Mouse (Mus musculus) G1E (cell line): Measurements from ENCODE around the gene Lpo. TPM values are rescaled to one million over a fixed set of nuclear protein-coding genes. Genes with fewer than 3 reads are reported as not detected.

ENCODE experiments used
- ATAC-seq: 2 replicates; pipeline ENCODE4 v1.8.0; 2016; ENCODE audit warnings: mild to moderate bottlenecking; ENCODE audit not compliant: insufficient number of reproducible peaks, poor library complexity, low FRiP score, severe bottlenecking; ENCODE audit errors: extremely low read depth
- DNase-seq: peaks from one replicate; pipeline ENCODE4 v3.0.0; 2012; ENCODE audit warnings: low spot score
- H3K27me3 ChIP-seq: 2 replicates; pipeline ENCODE4 v1.6.1; 2012; ENCODE audit warnings: mild to moderate bottlenecking, low read length, inconsistent platforms; ENCODE audit not compliant: insufficient read depth
- H3K36me3 ChIP-seq: replicated peaks from 2 replicates; pipeline ENCODE3; 2012; ENCODE audit warnings: mild to moderate bottlenecking, inconsistent platforms
- H3K4me1 ChIP-seq: 2 replicates; pipeline ENCODE4 v1.6.1; 2012; ENCODE audit warnings: low read depth, low read length, inconsistent platforms, mixed read lengths; ENCODE audit not compliant: insufficient read depth
- H3K4me3 ChIP-seq: 2 replicates; pipeline ENCODE4 v1.5.1; 2012; ENCODE audit warnings: low read depth, mild to moderate bottlenecking, inconsistent platforms, low read length, moderate library complexity, mixed read lengths
- H3K9me3 ChIP-seq: replicated peaks from 2 replicates; pipeline ENCODE4 v1.6.1; 2012; ENCODE audit warnings: inconsistent platforms
- GATA2 ChIP-seq: IDR thresholded peaks from 2 replicates; pipeline ENCODE4 v1.6.1; 2012; ENCODE audit warnings: low read depth, low read length, inconsistent platforms, borderline replicate concordance
- POLR2AphosphoS5 ChIP-seq: IDR thresholded peaks from 2 replicates; pipeline ENCODE4 v1.6.1; 2012; ENCODE audit warnings: low read depth, low read length, inconsistent platforms; ENCODE audit not compliant: insufficient replicate concordance
- TAL1 ChIP-seq: conservative IDR thresholded peaks from 2 replicates; pipeline ENCODE4 v1.6.1; 2012; ENCODE audit warnings: low read depth, low read length, inconsistent platforms, mixed read lengths
- polyA plus RNA-seq: library from polyadenylated mRNA; stranded (reverse); fragments of >175 nt; gene quantifications from 2 replicates; pipeline ENCODE4 v1.2.3, GENCODE M21; 2012
- total RNA-seq, 2 experiments: library from RNA; stranded (forward) in 1 of 2; stranded (reverse) in 1 of 2; fragments of 200-1000 nt in 1 of 2; fragments of >200 nt in 1 of 2; fragmentation: Nextera tagmentation in 1 of 2; gene quantifications; 2 replicates each; pipeline ENCODE4 v1.2.3; 2014 to 2017

Gene Lpo
- total and polyA plus RNA-seq, 3 experiments = not detected

GRCm38 (mm10) chr11:87758161-87758911 is 69.8 kb downstream of the Lpo start:
- H3K4me1 ChIP-seq = peaks cover 39% of the 10 kb centered on the region
- peaks cover 19% of the 10 kb centered on the region for H3K36me3 ChIP-seq
- DNase-seq (no peak), ATAC-seq (0 out of 2 replicates have a peak, but pooled peaks have one; percentile 0)
- peaks cover 23% of the 10 kb centered on the region for H3K27me3 ChIP-seq
- TF ChIP-seq TAL1 (no peak), POLR2AphosphoS5 (peak; percentile 98)
- H3K9me3 ChIP-seq = peaks cover under 1% of the 10 kb centered on the region
- peak overlapping the region; percentile 96 for H3K4me3 ChIP-seq

GRCm38 (mm10) chr11:87757001-87757954 is 70.8 kb downstream of the Lpo start:
- ATAC-seq (no peak), DNase-seq (no peak)
- peaks cover 47% of the 10 kb centered on the region for H3K4me1 ChIP-seq
- TF ChIP-seq POLR2AphosphoS5 (peak; percentile 77; the same call in 1 of the 2 replicates), GATA2 (no peak)
- no peaks in the 10 kb centered on the region for H3K9me3 ChIP-seq
- H3K4me3 ChIP-seq = peak overlapping the region; percentile 96
- peaks cover 19% of the 10 kb centered on the region for H3K36me3 ChIP-seq
- peaks cover 13% of the 10 kb centered on the region for H3K27me3 ChIP-seq

Other genes starting within 250 kb of the Lpo start
- 14.3 and 15.2 TPM in 2 replicates for gene Mtmr4, start 236.1 kb downstream of the Lpo start, total RNA-seq (2014; fragmentation: Nextera tagmentation)
- gene Mtmr4, start 236.1 kb downstream of the Lpo start, total RNA-seq (2017) = 18.2 and 20.2 TPM in 2 replicates
- gene Mtmr4, start 236.1 kb downstream of the Lpo start, polyA plus RNA-seq = 5.5 and 7.3 TPM in 2 replicates
- 0.45 TPM in 1 of 2 replicates, not detected in the other for gene Hsf5, start 211.1 kb downstream of the Lpo start, total RNA-seq (2014; fragmentation: Nextera tagmentation)
- 0.05 and 0.06 TPM in 2 replicates for gene Hsf5, start 211.1 kb downstream of the Lpo start, total RNA-seq (2017)
- gene Hsf5, start 211.1 kb downstream of the Lpo start, polyA plus RNA-seq = not detected in 2 replicates
- gene Rnf43, start 165.6 kb downstream of the Lpo start, total RNA-seq (2014; fragmentation: Nextera tagmentation) = 28.4 and 31.1 TPM in 2 replicates
- 13.9 and 14.8 TPM in 2 replicates for gene Rnf43, start 165.6 kb downstream of the Lpo start, total RNA-seq (2017)
- 5.4 and 8.7 TPM in 2 replicates for gene Rnf43, start 165.6 kb downstream of the Lpo start, polyA plus RNA-seq
- gene Supt4a, start 90.7 kb downstream of the Lpo start, total RNA-seq (2014; fragmentation: Nextera tagmentation) = 64.1 and 95.8 TPM in 2 replicates
- 155 and 172 TPM in 2 replicates for gene Supt4a, start 90.7 kb downstream of the Lpo start, total RNA-seq (2017)
- gene Supt4a, start 90.7 kb downstream of the Lpo start, polyA plus RNA-seq = 14.7 and 15.4 TPM in 2 replicates
- 3.9 and 9.9 TPM in 2 replicates for gene Tspoap1, start 67.7 kb downstream of the Lpo start, total RNA-seq (2014; fragmentation: Nextera tagmentation)
- 17.4 and 21.2 TPM in 2 replicates for gene Tspoap1, start 67.7 kb downstream of the Lpo start, total RNA-seq (2017)
- 10.2 and 10.4 TPM in 2 replicates for gene Tspoap1, start 67.7 kb downstream of the Lpo start, polyA plus RNA-seq
- gene Mpo, start 34.7 kb downstream of the Lpo start, total RNA-seq (2014; fragmentation: Nextera tagmentation) = not detected in 2 replicates
- gene Mpo, start 34.7 kb downstream of the Lpo start, total RNA-seq (2017) = 0.05 and 0.70 TPM in 2 replicates
- 1.6 and 1.7 TPM in 2 replicates for gene Mpo, start 34.7 kb downstream of the Lpo start, polyA plus RNA-seq
- gene Mks1, start 24.9 kb upstream of the Lpo start, total RNA-seq (2014; fragmentation: Nextera tagmentation) = 2.7 and 3.2 TPM in 2 replicates
- 2.4 and 3.7 TPM in 2 replicates for gene Mks1, start 24.9 kb upstream of the Lpo start, total RNA-seq (2017)
- 4.6 and 6.1 TPM in 2 replicates for gene Mks1, start 24.9 kb upstream of the Lpo start, polyA plus RNA-seq
- not detected in 2 replicates for gene Epx, start 47.2 kb upstream of the Lpo start, total RNA-seq (2014; fragmentation: Nextera tagmentation)
- gene Epx, start 47.2 kb upstream of the Lpo start, total RNA-seq (2017) = 0.29 TPM in 1 of 2 replicates, not detected in the other
- gene Epx, start 47.2 kb upstream of the Lpo start, polyA plus RNA-seq = not detected in 2 replicates
- gene Olfr462, start 64.0 kb upstream of the Lpo start, total RNA-seq (2014; fragmentation: Nextera tagmentation) = not detected in 2 replicates
- gene Olfr462, start 64.0 kb upstream of the Lpo start, total RNA-seq (2017) = 0.05 and 0.23 TPM in 2 replicates
- gene Olfr462, start 64.0 kb upstream of the Lpo start, polyA plus RNA-seq = not detected in 2 replicates
- not detected in 2 replicates for gene Olfr463, start 69.1 kb upstream of the Lpo start, total RNA-seq (2014; fragmentation: Nextera tagmentation)
- gene Olfr463, start 69.1 kb upstream of the Lpo start, total RNA-seq (2017) = 0.06 TPM in 1 of 2 replicates, not detected in the other
- gene Olfr463, start 69.1 kb upstream of the Lpo start, polyA plus RNA-seq = not detected in 2 replicates
- not detected in 2 replicates for gene Olfr464, start 92.7 kb upstream of the Lpo start, total RNA-seq (2014; fragmentation: Nextera tagmentation)
- 0.29 TPM in 1 of 2 replicates, not detected in the other for gene Olfr464, start 92.7 kb upstream of the Lpo start, total RNA-seq (2017)
- gene Olfr464, start 92.7 kb upstream of the Lpo start, polyA plus RNA-seq = not detected in 2 replicates
- gene Dynll2, start 159.2 kb upstream of the Lpo start, total RNA-seq (2014; fragmentation: Nextera tagmentation) = 10.4 and 12.3 TPM in 2 replicates
- gene Dynll2, start 159.2 kb upstream of the Lpo start, total RNA-seq (2017) = 13.2 and 17.4 TPM in 2 replicates
- 45.5 and 48.2 TPM in 2 replicates for gene Dynll2, start 159.2 kb upstream of the Lpo start, polyA plus RNA-seq
- 241 and 257 TPM in 2 replicates for gene Srsf1, start 219.1 kb upstream of the Lpo start, total RNA-seq (2014; fragmentation: Nextera tagmentation)
- gene Srsf1, start 219.1 kb upstream of the Lpo start, total RNA-seq (2017) = 397 and 406 TPM in 2 replicates
- gene Srsf1, start 219.1 kb upstream of the Lpo start, polyA plus RNA-seq = 293 and 298 TPM in 2 replicates
- 78.3 and 90.9 TPM in 2 replicates for gene Vezf1, start 240.0 kb upstream of the Lpo start, total RNA-seq (2014; fragmentation: Nextera tagmentation)
- gene Vezf1, start 240.0 kb upstream of the Lpo start, total RNA-seq (2017) = 48.2 and 60.2 TPM in 2 replicates
- gene Vezf1, start 240.0 kb upstream of the Lpo start, polyA plus RNA-seq = 15.8 and 16.8 TPM in 2 replicates